Comparison of ENCODE assay signal across 8 mouse cellular contexts in the genomic region with DNA sequence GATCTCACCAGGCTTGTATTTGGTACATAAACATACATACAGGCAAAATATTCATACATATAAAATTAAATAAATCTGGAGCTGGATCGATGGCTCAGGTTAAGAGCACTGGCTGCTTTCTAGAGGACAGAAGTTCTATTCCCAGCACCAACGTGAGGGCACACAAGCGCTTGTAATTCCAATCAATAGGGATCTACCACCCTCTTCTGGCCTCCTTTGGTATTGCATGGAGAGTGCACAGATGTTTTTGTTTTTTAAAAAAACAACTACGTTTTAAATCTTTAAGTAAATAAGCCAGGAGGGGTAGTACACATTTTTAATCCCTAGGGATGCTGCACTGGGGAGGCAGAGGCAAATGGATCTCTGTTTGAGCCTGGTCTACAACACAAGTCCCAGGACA. TPM values are rescaled to one million over a fixed set of nuclear protein-coding genes. Genes with fewer than 3 reads are reported as not detected.
DNase-seq lines count a peak whose midpoint lies in the region; ATAC-seq and TF ChIP-seq lines count a peak whose summit lies in the region.
"Had no signal": no experiment of that assay in that cellular context is flagged by ENCODE, and none has a peak within 500 bp of the region (broad histone marks: within the 10 kb centered on the region; RNA-seq: fewer than 3 reads in every experiment).

No protein-coding gene starts in this region.

- H3K27me3 ChIP-seq in G1E (ENCODE audit: insufficient read depth, low read length), result no peaks in the 10 kb centered on the region

- peaks cover 37% of the 10 kb centered on the region for H3K4me1 ChIP-seq in G1E (ENCODE audit: insufficient read depth, low read depth, low read length)

- no peak overlapping the region for H3K4me3 ChIP-seq in G1E (ENCODE audit: low read depth, low read length)

- TF ChIP-seq POLR2A in brain, embryonic 14.5 days (IDR thresholded peaks at IDR 0.05; ENCODE audit: borderline replicate concordance, extremely low read depth, insufficient read depth, insufficient read length, poor library complexity, severe bottlenecking), result no peak

- no peaks in the 10 kb centered on the region for H3K9me3 ChIP-seq in G1E (replicated peaks)

- peak; percentile 45; the same call in 1 of the 2 replicates for TF ChIP-seq CTCF in G1E (IDR thresholded peaks at IDR 0.05; ENCODE audit: low read depth, low read length)
- TF ChIP-seq CTCF in brain, embryonic 14.5 days (IDR thresholded peaks at IDR 0.05; ENCODE audit: borderline replicate concordance, extremely low read depth, insufficient read depth, insufficient read length), result peak; percentile 58; the same call in 1 of the 2 replicates

- peaks cover 30% of the 10 kb centered on the region for H3K36me3 ChIP-seq in G1E (replicated peaks)

- peak; percentile 61 for DNase-seq in layer of hippocampus, adult 11-12 months (ENCODE audit: low spot score)
- DNase-seq in layer of hippocampus, adult 8-10 months (ENCODE audit: low spot score in 2 of 2), result no peak
- DNase-seq in G1E (ENCODE audit: low spot score), result no peak
- DNase-seq in brain, embryonic 14.5 days (ENCODE audit: low read depth), result peak; percentile 39
- DNase-seq in kidney, postnatal 10 days, result peak; percentile 75
- peak; percentile 58 for DNase-seq in mesoderm, embryonic 11.5 days (ENCODE audit: low read depth, low spot score)

- no peak for ATAC-seq in G1E (ENCODE audit: extremely low read depth, insufficient number of reproducible peaks, low FRiP score, poor library complexity, severe bottlenecking)
- no peak for ATAC-seq in inflammation-experienced regulatory T-cells, adult 6 months

RNA-seq across cellular contexts. Expression of gene Snx15, which starts 1.8 kb away (rescaled TPM):
- 10 to 100 TPM; 38.7 to 43.0 (median 41.8) TPM for total RNA-seq in layer of hippocampus, adult 8-10 months (2022)
- total RNA-seq in G1E (2014; fragmentation: Nextera tagmentation) (21.4 and 25.7 TPM in 2 replicates), G1E (2017) (13.2 and 15.3 TPM in 2 replicates)
- polyA plus RNA-seq in G1E (2012), result 70.1 and 84.0 TPM in 2 replicates
- polyA plus RNA-seq in brain, embryonic 14.5 days (2012; rRNA removed), result 52.3 and 52.4 TPM in 2 replicates
- polyA plus RNA-seq in inflammation-experienced regulatory T-cells, adult 6 months (2017; shearing (Covaris generic)), result 10 to 100 TPM; 17.2 to 21.8 (median 20.4) TPM

RNA-seq across cellular contexts. Expression of gene Sac3d1, which starts 7.8 kb away (rescaled TPM):
- 10 to 100 TPM; 11.0 to 13.4 (median 12.9) TPM for total RNA-seq in layer of hippocampus, adult 8-10 months (2022)
- total RNA-seq in G1E (2014; fragmentation: Nextera tagmentation) (7.9 and 10.1 TPM in 2 replicates), G1E (2017) (10.2 and 22.9 TPM in 2 replicates)
- polyA plus RNA-seq in G1E (2012), result 69.2 and 78.7 TPM in 2 replicates
- polyA plus RNA-seq in brain, embryonic 14.5 days (2012; rRNA removed), result 47.3 and 66.2 TPM in 2 replicates
- 1 to 10 TPM; 1.4 to 4.4 (median 3.3) TPM for polyA plus RNA-seq in inflammation-experienced regulatory T-cells, adult 6 months (2017; shearing (Covaris generic))

RNA-seq across cellular contexts. Expression of gene Batf2, which starts 14.5 kb away (rescaled TPM):
- 1 to 10 TPM in 1 of 4 experiments, under 1 TPM in 2, not detected in 1; 0.83 to 1.3 (median 0.96) TPM for total RNA-seq in layer of hippocampus, adult 8-10 months (2022)
- not detected in 2 replicates for total RNA-seq in G1E (2014; fragmentation: Nextera tagmentation)
- 0.33 TPM in 1 of 2 replicates, not detected in the other for total RNA-seq in G1E (2017)
- not detected in 2 replicates for polyA plus RNA-seq in G1E (2012)
- polyA plus RNA-seq in brain, embryonic 14.5 days (2012; rRNA removed), result 0.05 TPM in 2 replicates
- polyA plus RNA-seq in inflammation-experienced regulatory T-cells, adult 6 months (2017; shearing (Covaris generic)), result not detected

RNA-seq across cellular contexts. Expression of gene Arl2, which starts 15.1 kb away (rescaled TPM):
- total RNA-seq in layer of hippocampus, adult 8-10 months (2022), result 10 to 100 TPM; 79.8 to 93.3 (median 85.0) TPM
- total RNA-seq in G1E (2014; fragmentation: Nextera tagmentation) (49.8 and 60.0 TPM in 2 replicates), G1E (2017) (28.5 and 29.2 TPM in 2 replicates)
- polyA plus RNA-seq in G1E (2012), result 76.9 and 83.5 TPM in 2 replicates
- polyA plus RNA-seq in brain, embryonic 14.5 days (2012; rRNA removed), result 109 and 144 TPM in 2 replicates
- 10 to 100 TPM; 14.3 to 31.0 (median 21.9) TPM for polyA plus RNA-seq in inflammation-experienced regulatory T-cells, adult 6 months (2017; shearing (Covaris generic))

RNA-seq across cellular contexts. Expression of gene Naaladl1, which starts 20.7 kb away (rescaled TPM):
- total RNA-seq in layer of hippocampus, adult 8-10 months (2022), result under 1 TPM in 3 of 4 experiments, not detected in 1; 0.14 to 0.25 (median 0.17) TPM
- 1.1 and 1.8 TPM in 2 replicates for total RNA-seq in G1E (2014; fragmentation: Nextera tagmentation)
- total RNA-seq in G1E (2017), result 0.44 and 0.87 TPM in 2 replicates
- 0.32 and 0.36 TPM in 2 replicates for polyA plus RNA-seq in G1E (2012)
- polyA plus RNA-seq in brain, embryonic 14.5 days (2012; rRNA removed), result 1.1 and 2.0 TPM in 2 replicates
- under 1 TPM in 1 of 3 experiments, not detected in 2; 0.33 TPM for polyA plus RNA-seq in inflammation-experienced regulatory T-cells, adult 6 months (2017; shearing (Covaris generic))
- total RNA-seq: hematopoietic stem cell, adult 5-6 weeks had no signal

Comparison
In these comparisons a context has a peak if more than half of its experiments do, and no peak if none do; other contexts are left out.
1. DNase-seq: peak in layer of hippocampus, adult 11-12 months (single experiment), brain, embryonic 14.5 days (single experiment), kidney, postnatal 10 days (single experiment) and mesoderm, embryonic 11.5 days (single experiment); none in layer of hippocampus, adult 8-10 months (0 of 2) and G1E (single experiment).